Mouse (Mus musculus): ENCODE results near the gene Gm49405. TPM values are rescaled to one million over a fixed set of nuclear protein-coding genes. Genes with fewer than 3 reads are reported as not detected.
"Not testable (repeated sequence)": the region's sequence is repeated elsewhere in the genome, so short reads cannot be mapped to it uniquely, and the experiment has no call there.

Gm49405 gene
- polyA plus RNA-seq, 1 experiment from 2014 or later: 5.7 TPM

DNA sequence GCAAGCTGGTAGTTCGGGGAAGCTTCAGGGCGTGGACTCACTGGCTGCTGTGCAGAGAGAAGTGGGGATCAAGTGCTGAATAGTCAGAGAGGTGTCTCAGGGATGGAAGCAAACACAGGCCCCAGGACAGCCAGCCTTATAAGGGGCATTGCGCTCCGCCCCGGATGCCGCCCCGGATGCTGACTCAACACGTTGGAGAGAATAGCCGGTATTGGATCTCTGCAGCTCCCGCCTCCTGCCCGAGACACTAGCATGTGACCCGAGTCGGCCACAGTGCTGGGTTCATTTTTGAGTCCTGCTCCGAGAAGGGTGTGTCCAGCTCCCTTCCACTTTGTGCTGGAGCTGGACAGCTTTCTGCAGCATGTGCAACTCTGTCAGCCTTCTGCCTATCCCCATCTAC is 41.7 kb downstream of the Gm49405 start:
- Histone ChIP-seq H3K9me3 (replicated peaks) (no peaks in the 10 kb centered on the region), H3K4me1 (peaks cover 13% of the 10 kb centered on the region; the same call in 1 of the 2 replicates), H3K9ac (replicated peaks) (no peak overlapping the region), H3K4me2 (no peak overlapping the region), H3K27ac (replicated peaks) (no peak overlapping the region), H3K4me3 (replicated peaks) (no peak overlapping the region), H3K27me3 (replicated peaks) (no peaks in the 10 kb centered on the region), H3K36me3 (no peaks in the 10 kb centered on the region)
- no peak for ATAC-seq (ENCODE audit: low FRiP score)
- 75% methylated on average over 14 of the region's 14 CpGs for WGBS

DNA sequence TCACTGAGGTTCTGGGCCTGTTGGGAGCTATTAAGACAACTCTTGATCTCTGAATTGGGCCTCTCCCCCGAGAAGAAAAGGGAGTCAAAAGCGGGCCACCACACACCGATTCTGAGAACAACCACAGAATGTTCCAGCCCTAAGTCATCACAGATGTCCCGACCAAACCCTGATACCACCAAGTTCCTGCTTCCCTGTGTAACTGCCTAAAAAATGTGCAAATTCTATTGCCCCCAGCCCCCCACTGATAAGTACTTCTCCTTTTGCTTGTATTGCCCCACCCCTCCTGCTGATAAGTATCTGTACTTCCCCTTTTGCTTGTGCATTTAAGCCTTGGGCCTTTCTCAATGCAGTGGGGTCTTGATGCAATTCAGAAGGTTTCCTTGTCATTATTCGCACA is 43.7 kb downstream of the Gm49405 start:
- 90% methylated on average over 5 of the region's 5 CpGs for WGBS
- not testable (repeated sequence) for H3K9me3 ChIP-seq (replicated peaks); H3K36me3 ChIP-seq; H3K27me3 ChIP-seq (replicated peaks); H3K9ac ChIP-seq (replicated peaks); ATAC-seq (ENCODE audit: low FRiP score); H3K4me3 ChIP-seq (replicated peaks); H3K4me1 ChIP-seq; H3K4me2 ChIP-seq; H3K27ac ChIP-seq (replicated peaks)

DNA sequence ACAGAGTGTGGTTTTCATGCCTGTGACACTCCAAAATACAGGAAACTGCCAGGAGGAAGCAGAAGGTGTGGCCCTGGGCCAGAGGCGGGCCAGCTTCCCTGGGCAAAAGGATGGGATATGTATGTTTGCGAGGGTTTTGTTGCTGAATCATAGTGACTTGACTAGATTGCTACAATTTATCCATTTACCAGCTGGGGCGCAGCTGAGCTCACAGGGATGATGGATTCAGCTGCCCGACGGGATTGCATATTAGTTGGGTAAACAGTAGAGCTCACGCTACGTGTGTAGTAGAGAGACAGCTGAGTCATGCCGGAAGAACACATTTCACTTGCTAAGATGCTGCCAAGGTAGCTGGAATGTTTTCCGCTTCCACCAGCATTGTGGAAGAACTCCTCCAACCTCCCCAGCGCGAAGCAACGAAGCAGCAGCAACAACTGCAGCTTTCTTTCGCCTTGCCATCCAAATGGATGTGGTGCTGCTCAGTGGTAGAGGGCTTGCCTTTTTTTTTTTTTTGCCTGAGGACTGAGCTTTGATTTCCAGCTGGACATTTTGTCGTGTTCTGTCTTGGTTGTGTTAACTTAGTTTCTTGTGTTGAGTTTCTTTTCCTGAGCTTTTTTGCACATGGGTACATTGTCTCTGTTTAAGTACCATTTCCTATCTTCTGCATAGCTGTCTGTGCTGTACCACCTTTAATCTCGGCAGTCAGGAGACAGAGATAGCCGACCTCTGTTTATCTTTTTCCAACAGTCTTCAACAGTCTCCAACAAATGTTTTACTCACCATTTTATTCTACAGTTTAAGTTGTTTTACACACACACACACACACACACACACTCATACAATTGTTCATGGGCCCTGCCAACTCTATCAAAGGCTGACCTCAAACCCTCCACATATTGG is 45.8 kb downstream of the Gm49405 start, which contains the start of gene Gstp2:
TSS of gene Gstp2 (minus strand) at position 58 of the 900 bp plus-strand sequence.
- WGBS: 55% methylated on average over 16 of the region's 16 CpGs
- no peak within 1 kb of the TSS for H3K27ac ChIP-seq (replicated peaks)
- H3K36me3 ChIP-seq: no peaks in the 10 kb centered on the region
- H3K4me3 ChIP-seq (replicated peaks): no peak within 1 kb of the TSS
- H3K4me1 ChIP-seq: 0 out of 2 replicates have a peak, but pooled peaks cover 2% of the 10 kb centered on the region
- H3K4me2 ChIP-seq: peak within 1 kb of the TSS; percentile 32
- H3K9ac ChIP-seq (replicated peaks): no peak within 1 kb of the TSS
- H3K9me3 ChIP-seq (replicated peaks): no peaks in the 10 kb centered on the region
- no peaks in the 10 kb centered on the region for H3K27me3 ChIP-seq (replicated peaks)
- ATAC-seq (ENCODE audit: low FRiP score): no peak

DNA sequence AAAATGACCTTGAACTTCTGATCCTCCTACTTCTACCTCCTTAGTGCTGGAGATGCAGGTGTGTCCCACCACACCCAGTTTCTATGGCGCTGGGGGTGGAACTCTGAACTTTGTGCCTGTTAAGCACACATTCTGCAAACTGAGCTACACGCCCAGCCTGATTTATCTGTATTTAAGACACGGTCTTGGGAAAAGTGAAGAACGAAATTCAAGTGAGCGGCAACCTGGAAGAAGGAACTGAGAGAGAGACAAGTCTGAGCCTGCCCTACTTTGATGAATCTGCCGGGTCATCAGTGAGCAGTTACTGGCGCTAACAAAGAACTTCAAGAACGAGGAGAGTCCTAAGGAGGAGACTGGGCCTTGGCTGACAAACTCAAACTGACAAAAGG is 46.4 kb downstream of the Gm49405 start:
- ATAC-seq (ENCODE audit: low FRiP score): no peak
- H3K27me3 ChIP-seq (replicated peaks): no peaks in the 10 kb centered on the region
- H3K4me3 ChIP-seq (replicated peaks): no peak overlapping the region
- H3K4me1 ChIP-seq: 0 out of 2 replicates have a peak, but pooled peaks cover 2% of the 10 kb centered on the region
- WGBS: 84% methylated on average over 8 of the region's 8 CpGs
- no peak overlapping the region for H3K9ac ChIP-seq (replicated peaks)
- no peak overlapping the region for H3K4me2 ChIP-seq
- no peaks in the 10 kb centered on the region for H3K36me3 ChIP-seq
- no peaks in the 10 kb centered on the region for H3K9me3 ChIP-seq (replicated peaks)
- no peak overlapping the region for H3K27ac ChIP-seq (replicated peaks)

DNA sequence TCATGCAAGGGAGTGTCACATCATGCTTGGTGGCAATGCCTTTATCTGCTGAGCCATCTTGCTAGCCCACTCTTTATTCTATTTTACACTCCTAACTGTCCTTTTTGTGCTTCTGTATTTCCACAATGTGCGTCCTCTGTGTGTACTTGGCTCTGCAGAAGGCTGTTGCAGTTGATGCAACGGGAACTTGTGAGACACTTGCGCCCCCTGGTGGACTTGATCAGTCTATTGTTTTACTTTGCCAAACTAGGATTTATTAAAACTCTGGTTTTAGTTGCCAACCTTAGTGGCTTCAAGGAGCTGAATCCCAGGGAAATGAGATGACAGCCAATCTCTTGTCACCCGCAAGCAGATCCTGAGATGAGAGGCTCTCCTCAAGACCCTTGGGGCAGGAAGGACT is 47.4 kb downstream of the Gm49405 start:
- no peak for ATAC-seq (ENCODE audit: low FRiP score)
- 13% methylated on average over 4 of the region's 4 CpGs for WGBS
- H3K9ac ChIP-seq (replicated peaks): no peak overlapping the region
- no peak overlapping the region for H3K27ac ChIP-seq (replicated peaks)
- H3K4me2 ChIP-seq: no peak overlapping the region
- 0 out of 2 replicates have a peak, but pooled peaks cover 2% of the 10 kb centered on the region for H3K4me1 ChIP-seq
- no peaks in the 10 kb centered on the region for H3K36me3 ChIP-seq
- no peaks in the 10 kb centered on the region for H3K27me3 ChIP-seq (replicated peaks)
- no peak overlapping the region for H3K4me3 ChIP-seq (replicated peaks)
- H3K9me3 ChIP-seq (replicated peaks): no peaks in the 10 kb centered on the region

- ATAC-seq (ENCODE audit: low FRiP score): not testable (repeated sequence)
Measured at GRCm38 (mm10) chr19:4049069-4049468, 48.6 kb downstream of the Gm49405 start.

DNA sequence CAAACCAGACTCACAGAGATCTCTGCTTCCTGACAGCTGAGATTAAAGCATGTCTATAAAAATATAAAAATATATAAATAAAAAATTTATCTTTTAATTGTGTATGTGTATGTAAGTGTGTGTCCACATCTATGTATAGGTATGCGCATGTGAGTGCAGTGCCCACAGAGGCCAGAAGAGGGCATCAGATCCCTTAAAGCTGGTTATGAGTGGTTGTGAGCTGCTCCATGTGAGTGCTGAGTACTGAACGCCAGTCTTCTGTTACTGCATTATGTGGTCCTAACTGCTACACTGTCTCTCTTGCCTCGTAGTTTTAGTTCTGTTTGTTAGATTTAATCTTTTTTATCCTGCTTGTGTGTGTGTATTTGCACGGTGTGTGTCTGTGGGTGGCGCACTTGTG is 50.6 kb downstream of the Gm49405 start:
- Histone ChIP-seq H3K4me1 (0 out of 2 replicates have a peak, but pooled peaks cover 2% of the 10 kb centered on the region), H3K36me3 (no peaks in the 10 kb centered on the region), H3K9ac (replicated peaks) (no peak overlapping the region), H3K4me3 (replicated peaks) (no peak overlapping the region), H3K4me2 (no peak overlapping the region), H3K27ac (replicated peaks) (no peak overlapping the region), H3K9me3 (replicated peaks) (no peaks in the 10 kb centered on the region), H3K27me3 (replicated peaks) (no peaks in the 10 kb centered on the region)
- 95% methylated on average over 5 of the region's 5 CpGs for WGBS
- no peak for ATAC-seq (ENCODE audit: low FRiP score)

More at GRCm38 (mm10) chr19:4049069-4049468, 48.6 kb downstream of the Gm49405 start:
- not testable (repeated sequence) for H3K4me1 ChIP-seq; H3K9ac ChIP-seq (replicated peaks); H3K27me3 ChIP-seq (replicated peaks); H3K27ac ChIP-seq (replicated peaks); H3K36me3 ChIP-seq; H3K9me3 ChIP-seq (replicated peaks); H3K4me2 ChIP-seq; H3K4me3 ChIP-seq (replicated peaks)
- WGBS: 87% methylated on average over 5 of the region's 5 CpGs

- H3K9ac ChIP-seq (replicated peaks): no peak overlapping the region
- no peak overlapping the region for H3K27ac ChIP-seq (replicated peaks)
- H3K9me3 ChIP-seq (replicated peaks): no peaks in the 10 kb centered on the region
- no peaks in the 10 kb centered on the region for H3K27me3 ChIP-seq (replicated peaks)
- 55% methylated on average over 10 of the region's 10 CpGs for WGBS
- H3K4me1 ChIP-seq: no peaks in the 10 kb centered on the region
- H3K4me3 ChIP-seq (replicated peaks): no peak overlapping the region
- H3K36me3 ChIP-seq: no peaks in the 10 kb centered on the region
- no peak overlapping the region for H3K4me2 ChIP-seq
- ATAC-seq (ENCODE audit: low FRiP score): no peak
Measured at GRCm38 (mm10) chr19:4051741-4052515, 51.5 kb downstream of the Gm49405 start.

GRCm38 (mm10) chr19:4052516-4053030 is 52.1 kb downstream of the Gm49405 start:
- no peak overlapping the region for H3K9ac ChIP-seq (replicated peaks)
- H3K4me3 ChIP-seq (replicated peaks): no peak overlapping the region
- no peak for ATAC-seq (ENCODE audit: low FRiP score)
- no peaks in the 10 kb centered on the region for H3K36me3 ChIP-seq
- H3K4me2 ChIP-seq: no peak overlapping the region
- no peaks in the 10 kb centered on the region for H3K4me1 ChIP-seq
- WGBS: 75% methylated on average over 5 of the region's 5 CpGs
- no peak overlapping the region for H3K27ac ChIP-seq (replicated peaks)
- no peaks in the 10 kb centered on the region for H3K9me3 ChIP-seq (replicated peaks)
- H3K27me3 ChIP-seq (replicated peaks): no peaks in the 10 kb centered on the region

GRCm38 (mm10) chr19:4054613-4055012 is 54.2 kb downstream of the Gm49405 start:
- H3K4me1 ChIP-seq: no peaks in the 10 kb centered on the region
- H3K4me2 ChIP-seq: no peak overlapping the region
- no peaks in the 10 kb centered on the region for H3K9me3 ChIP-seq (replicated peaks)
- no peaks in the 10 kb centered on the region for H3K36me3 ChIP-seq
- H3K4me3 ChIP-seq (replicated peaks): no peak overlapping the region
- H3K27me3 ChIP-seq (replicated peaks): no peaks in the 10 kb centered on the region
- no peak overlapping the region for H3K9ac ChIP-seq (replicated peaks)
- no peak for ATAC-seq (ENCODE audit: low FRiP score)
- WGBS: 93% methylated on average over 5 of the region's 5 CpGs
- H3K27ac ChIP-seq (replicated peaks): no peak overlapping the region

Data from neural tube, embryonic 15.5 days (tissue).